Mouse (Mus musculus): ENCODE measurements around the gene Plxnb1.

DNA sequence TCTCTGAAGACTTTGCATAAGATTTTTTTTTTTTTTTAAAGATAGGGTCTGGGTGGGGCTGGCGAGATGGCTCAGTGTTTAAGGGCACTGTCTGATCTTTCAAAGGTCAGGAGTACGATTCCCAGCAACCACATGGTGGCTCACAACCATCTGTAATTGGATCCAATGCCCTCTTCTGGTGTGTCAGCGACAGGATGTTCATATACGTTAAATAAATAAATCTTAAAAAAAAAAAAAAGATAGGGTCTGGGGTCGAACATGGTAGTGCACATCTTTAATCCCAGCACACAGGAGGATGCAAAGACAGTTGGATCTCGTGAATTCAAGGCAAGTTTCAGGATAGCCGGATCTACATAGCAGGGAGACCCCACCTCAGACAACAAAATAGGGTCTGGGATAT is 45.9 kb upstream of the Plxnb1 start:
- TF ChIP-seq CTCF (IDR thresholded peaks at IDR 0.05; ENCODE audit: borderline replicate concordance, insufficient read depth, low read length) (no peak), POLR2A (IDR thresholded peaks at IDR 0.05; ENCODE audit: low read depth, low read length) (no peak)
